In genomic region chr14:102911582-102911981, GRCm38 (mm10) we compare ENCODE assay signal across 26 mouse cellular contexts.
A peak's percentile ranks its signal among the peaks of the same experiment; 100 is the strongest.
DNase-seq lines count a peak whose midpoint lies in the region; ATAC-seq and TF ChIP-seq lines count a peak whose summit lies in the region.
"Had no signal": no experiment of that assay in that cellular context is flagged by ENCODE, and none has a peak within 500 bp of the region (broad histone marks: within the 10 kb centered on the region; RNA-seq: fewer than 3 reads in every experiment).

No protein-coding gene starts in this region.

- H3K27me3 ChIP-seq in liver, postnatal 0 days (ENCODE audit: insufficient read depth, low read length): no peaks in the 10 kb centered on the region
- H3K27me3 ChIP-seq: embryonic facial prominence, embryonic 13.5 days; forebrain, embryonic 12.5 days; forebrain, embryonic 15.5 days; heart, embryonic 13.5 days; hindbrain, embryonic 15.5 days had no signal

- 50% methylated on average over 3 of the region's 3 CpGs for WGBS in liver, postnatal 0 days (ENCODE audit: insufficient replicate concordance)
- WGBS in bone marrow, adult 2 months: 32% methylated on average over 3 of the region's 3 CpGs

- no peak overlapping the region for H3K9ac ChIP-seq in liver, postnatal 0 days (replicated peaks)
- H3K9ac ChIP-seq: embryonic facial prominence, embryonic 13.5 days; forebrain, embryonic 12.5 days; forebrain, embryonic 15.5 days; heart, embryonic 13.5 days; hindbrain, embryonic 15.5 days had no signal

- H3K4me1 ChIP-seq in liver, postnatal 0 days (ENCODE audit: insufficient read depth): peaks cover 9% of the 10 kb centered on the region
- H3K4me1 ChIP-seq in bone marrow, adult 2 months (ENCODE audit: control insufficient read depth, insufficient read depth, low read length): peaks cover 7% of the 10 kb centered on the region
- H3K4me1 ChIP-seq: embryonic facial prominence, embryonic 10.5 days; embryonic facial prominence, embryonic 13.5 days; forebrain, embryonic 12.5 days; forebrain, embryonic 15.5 days; heart, embryonic 13.5 days; hindbrain, embryonic 15.5 days had no signal

- H3K27ac ChIP-seq in liver, postnatal 0 days (ENCODE audit: low read depth): no peak overlapping the region
- peak overlapping the region; percentile 24; the same call in 1 of the 2 replicates for H3K27ac ChIP-seq in bone marrow, adult 2 months (ENCODE audit: control insufficient read depth, insufficient read depth, low read depth, low read length, poor library complexity)
- H3K27ac ChIP-seq: embryonic facial prominence, embryonic 10.5 days; embryonic facial prominence, embryonic 13.5 days; forebrain, embryonic 12.5 days; forebrain, embryonic 15.5 days; heart, adult 2 months; heart, embryonic 10.5 days; heart, embryonic 13.5 days; hindbrain, embryonic 15.5 days had no signal

- no peak for TF ChIP-seq POLR2A in bone marrow, adult 2 months (IDR thresholded peaks at IDR 0.05; ENCODE audit: borderline replicate concordance, control insufficient read depth, low read depth, low read length)

- H3K36me3 ChIP-seq in liver, postnatal 0 days (replicated peaks; ENCODE audit: insufficient read depth, low read length): no peaks in the 10 kb centered on the region
- H3K36me3 ChIP-seq: embryonic facial prominence, embryonic 10.5 days; embryonic facial prominence, embryonic 13.5 days; forebrain, embryonic 12.5 days; forebrain, embryonic 15.5 days; heart, embryonic 10.5 days; heart, embryonic 13.5 days; hindbrain, embryonic 15.5 days had no signal

- DNase-seq in liver, postnatal 0 days: no peak
- DNase-seq in liver: no peak
- DNase-seq in urinary bladder, adult 2 months (ENCODE audit: low spot score): no peak
- no peak for DNase-seq in cerebellum, adult 9-11 months
- DNase-seq: adrenal gland, adult 8-10 months; adrenal gland, postnatal 25 days; cerebellum, adult 11-12 months; cerebellum, adult 9-10 months; cerebellum, postnatal 36 days; embryo, embryonic 11 days; gastrocnemius, postnatal 25 days; heart, adult 2 months; heart, postnatal 14 days; heart, postnatal 4 days had no signal

- no peak overlapping the region for H3K4me2 ChIP-seq in liver, postnatal 0 days (ENCODE audit: low read depth, low read length)
- H3K4me2 ChIP-seq: embryonic facial prominence, embryonic 13.5 days; forebrain, embryonic 12.5 days; forebrain, embryonic 15.5 days; heart, embryonic 13.5 days; hindbrain, embryonic 15.5 days had no signal

- H3K4me3 ChIP-seq in liver, postnatal 0 days (ENCODE audit: low read depth, low read length): no peak overlapping the region
- H3K4me3 ChIP-seq in bone marrow, adult 2 months (replicated peaks; ENCODE audit: control insufficient read depth, low read depth, low read length): no peak overlapping the region
- H3K4me3 ChIP-seq: embryonic facial prominence, embryonic 10.5 days; embryonic facial prominence, embryonic 13.5 days; erythroblast, embryonic 14.5 days; forebrain, embryonic 12.5 days; forebrain, embryonic 15.5 days; heart, adult 2 months; heart, embryonic 10.5 days; heart, embryonic 13.5 days; hindbrain, embryonic 15.5 days had no signal

- no peaks in the 10 kb centered on the region for H3K9me3 ChIP-seq in liver, postnatal 0 days (ENCODE audit: low read length)
- H3K9me3 ChIP-seq: embryonic facial prominence, embryonic 10.5 days; embryonic facial prominence, embryonic 13.5 days; forebrain, embryonic 12.5 days; forebrain, embryonic 15.5 days; heart, embryonic 10.5 days; heart, embryonic 13.5 days; hindbrain, embryonic 15.5 days had no signal

- peak; percentile 43 for ATAC-seq in liver, postnatal 0 days
- peak; percentile 72 for ATAC-seq in granulocyte monocyte progenitor cell, adult 5-6 weeks (replicated peaks; ENCODE audit: poor library complexity, severe bottlenecking)
- ATAC-seq in megakaryocyte progenitor cell, adult 5-6 weeks (replicated peaks; ENCODE audit: poor library complexity): peak; percentile 69
- ATAC-seq: activated CD4-positive, CD25-positive, alpha-beta regulatory T cell, adult 4 months; forebrain, embryonic 15.5 days had no signal

- TF ChIP-seq EP300 in liver, postnatal 0 days (IDR thresholded peaks at IDR 0.05; ENCODE audit: low read depth): no peak

- TF ChIP-seq CTCF in liver, postnatal 0 days (IDR thresholded peaks at IDR 0.05; ENCODE audit: low read depth): no peak
- TF ChIP-seq CTCF in bone marrow, adult 2 months (IDR thresholded peaks at IDR 0.05; ENCODE audit: control insufficient read depth, insufficient read depth, low read length): no peak
